Mouse (Mus musculus): ENCODE measurements at regions not wholly inside any gene's neighbourhood (a gene's known extent, or its start where the extent isn't known, plus 50 kb on each side); places are given as distances from the start of the nearest gene placed in this dataset.
A peak's percentile ranks its signal among the peaks of the same experiment; 100 is the strongest.

GRCm38 (mm10) chr15:87200282-87201048 is 343.6 kb upstream of the Fam19a5 start:
- Histone ChIP-seq H3K9ac (no peak overlapping the region), H3K4me3 (replicated peaks) (no peak overlapping the region), H3K9me3 (no peaks in the 10 kb centered on the region), H3K36me3 (replicated peaks) (no peaks in the 10 kb centered on the region), H3K27me3 (no peaks in the 10 kb centered on the region), H3K27ac (peak overlapping the region; percentile 46; the same call in 1 of the 2 replicates), H3K4me2 (peak overlapping the region; percentile 10; the same call in 1 of the 2 replicates), H3K4me1 (peaks cover 29% of the 10 kb centered on the region)
- peak; percentile 55; the same call in 1 of the 2 replicates for ATAC-seq (ENCODE audit: low FRiP score)
- 56% methylated on average over 19 of the region's 19 CpGs for WGBS

GRCm38 (mm10) chr15:87201055-87201454 is 343.0 kb upstream of the Fam19a5 start:
- Histone ChIP-seq H3K27ac (peak overlapping the region; percentile 46; the same call in 1 of the 2 replicates), H3K4me1 (peaks cover 23% of the 10 kb centered on the region), H3K4me3 (replicated peaks) (no peak overlapping the region), H3K36me3 (replicated peaks) (no peaks in the 10 kb centered on the region), H3K27me3 (no peaks in the 10 kb centered on the region), H3K4me2 (peak overlapping the region; percentile 10; the same call in 1 of the 2 replicates), H3K9me3 (no peaks in the 10 kb centered on the region), H3K9ac (no peak overlapping the region)
- 26% methylated on average over 7 of the region's 7 CpGs for WGBS
- ATAC-seq (ENCODE audit: low FRiP score): peak; percentile 33; the same call in 1 of the 2 replicates

GRCm38 (mm10) chr15:87229951-87230350 is 314.1 kb upstream of the Fam19a5 start:
- Histone ChIP-seq H3K4me2 (no peak overlapping the region), H3K9ac (no peak overlapping the region), H3K27me3 (no peaks in the 10 kb centered on the region), H3K27ac (no peak overlapping the region), H3K9me3 (no peaks in the 10 kb centered on the region), H3K36me3 (replicated peaks) (no peaks in the 10 kb centered on the region), H3K4me1 (no peaks in the 10 kb centered on the region), H3K4me3 (replicated peaks) (no peak overlapping the region)
- ATAC-seq (ENCODE audit: low FRiP score): no peak
- WGBS: 64% methylated on average over 3 of the region's 3 CpGs

GRCm38 (mm10) chr15:87236096-87236495 is 308.0 kb upstream of the Fam19a5 start:
- WGBS: 68% methylated on average over 3 of the region's 3 CpGs
- no peaks in the 10 kb centered on the region for H3K27me3 ChIP-seq
- no peaks in the 10 kb centered on the region for H3K36me3 ChIP-seq (replicated peaks)
- no peak for ATAC-seq (ENCODE audit: low FRiP score)
- H3K4me2 ChIP-seq: no peak overlapping the region
- no peaks in the 10 kb centered on the region for H3K9me3 ChIP-seq
- H3K4me3 ChIP-seq (replicated peaks): no peak overlapping the region
- no peaks in the 10 kb centered on the region for H3K4me1 ChIP-seq
- no peak overlapping the region for H3K9ac ChIP-seq
- no peak overlapping the region for H3K27ac ChIP-seq

- Histone ChIP-seq H3K9me3 (no peaks in the 10 kb centered on the region), H3K9ac (no peak overlapping the region), H3K27ac (no peak overlapping the region), H3K4me3 (replicated peaks) (no peak overlapping the region), H3K36me3 (replicated peaks) (no peaks in the 10 kb centered on the region), H3K4me2 (no peak overlapping the region), H3K4me1 (no peaks in the 10 kb centered on the region), H3K27me3 (no peaks in the 10 kb centered on the region)
- ATAC-seq (ENCODE audit: low FRiP score): no peak
- WGBS: 93% methylated on average over 11 of the region's 11 CpGs
Observed at GRCm38 (mm10) chr15:87239057-87239456, 305.0 kb upstream of the Fam19a5 start.

GRCm38 (mm10) chr15:87261497-87261896 is 282.6 kb upstream of the Fam19a5 start:
- Histone ChIP-seq H3K36me3 (replicated peaks) (no peaks in the 10 kb centered on the region), H3K4me1 (peaks cover 2% of the 10 kb centered on the region; the same call in 1 of the 2 replicates), H3K4me2 (no peak overlapping the region), H3K27me3 (no peaks in the 10 kb centered on the region), H3K9ac (no peak overlapping the region), H3K4me3 (replicated peaks) (no peak overlapping the region), H3K27ac (no peak overlapping the region), H3K9me3 (no peaks in the 10 kb centered on the region)
- WGBS: 86% methylated on average over 6 of the region's 6 CpGs
- ATAC-seq (ENCODE audit: low FRiP score): no peak

- Histone ChIP-seq H3K36me3 (replicated peaks) (no peaks in the 10 kb centered on the region), H3K9ac (no peak overlapping the region), H3K4me3 (replicated peaks) (no peak overlapping the region), H3K4me2 (no peak overlapping the region), H3K9me3 (no peaks in the 10 kb centered on the region), H3K27me3 (no peaks in the 10 kb centered on the region), H3K4me1 (no peaks in the 10 kb centered on the region), H3K27ac (no peak overlapping the region)
- no peak for ATAC-seq (ENCODE audit: low FRiP score)
Observed at GRCm38 (mm10) chr15:87264906-87265305, 279.2 kb upstream of the Fam19a5 start.

GRCm38 (mm10) chr15:87290987-87291529 is 253.0 kb upstream of the Fam19a5 start:
- no peak for ATAC-seq (ENCODE audit: low FRiP score)
- H3K4me2 ChIP-seq: no peak overlapping the region
- H3K9me3 ChIP-seq: no peaks in the 10 kb centered on the region
- H3K27me3 ChIP-seq: no peaks in the 10 kb centered on the region
- no peak overlapping the region for H3K27ac ChIP-seq
- H3K9ac ChIP-seq: no peak overlapping the region
- H3K36me3 ChIP-seq (replicated peaks): no peaks in the 10 kb centered on the region
- no peaks in the 10 kb centered on the region; the same call in 1 of the 2 replicates for H3K4me1 ChIP-seq
- no peak overlapping the region for H3K4me3 ChIP-seq (replicated peaks)
- whole genome bisulfite sequencing: 86% methylated on average over 7 of the region's 7 CpGs

- no peaks in the 10 kb centered on the region for H3K4me1 ChIP-seq
- H3K9me3 ChIP-seq: no peaks in the 10 kb centered on the region
- no peak overlapping the region for H3K9ac ChIP-seq
- no peaks in the 10 kb centered on the region for H3K27me3 ChIP-seq
- H3K4me2 ChIP-seq: no peak overlapping the region
- no peaks in the 10 kb centered on the region for H3K36me3 ChIP-seq (replicated peaks)
- ATAC-seq (ENCODE audit: low FRiP score): no peak
- no peak overlapping the region for H3K27ac ChIP-seq
- H3K4me3 ChIP-seq (replicated peaks): no peak overlapping the region
Observed at GRCm38 (mm10) chr15:87319896-87320295, 224.2 kb upstream of the Fam19a5 start.

- H3K4me2 ChIP-seq: no peak overlapping the region
- H3K4me1 ChIP-seq: no peaks in the 10 kb centered on the region
- no peak overlapping the region for H3K27ac ChIP-seq
- no peaks in the 10 kb centered on the region for H3K27me3 ChIP-seq
- WGBS: 80% methylated on average over 12 of the region's 12 CpGs
- H3K36me3 ChIP-seq (replicated peaks): no peaks in the 10 kb centered on the region
- H3K9ac ChIP-seq: no peak overlapping the region
- H3K9me3 ChIP-seq: no peaks in the 10 kb centered on the region
- H3K4me3 ChIP-seq (replicated peaks): no peak overlapping the region
- ATAC-seq (ENCODE audit: low FRiP score): no peak
Observed at GRCm38 (mm10) chr15:87321067-87321985, 222.8 kb upstream of the Fam19a5 start.

GRCm38 (mm10) chr15:87325389-87325788 is 218.7 kb upstream of the Fam19a5 start:
- ATAC-seq (ENCODE audit: low FRiP score): no peak
- H3K9ac ChIP-seq: no peak overlapping the region
- WGBS: 85% methylated on average over 5 of the region's 5 CpGs

GRCm38 (mm10) chr15:87326281-87326680 is 217.8 kb upstream of the Fam19a5 start:
- Histone ChIP-seq H3K4me2 (no peak overlapping the region), H3K4me3 (replicated peaks) (no peak overlapping the region), H3K9me3 (no peaks in the 10 kb centered on the region), H3K4me1 (no peaks in the 10 kb centered on the region), H3K27ac (no peak overlapping the region), H3K9ac (no peak overlapping the region), H3K36me3 (replicated peaks) (no peaks in the 10 kb centered on the region), H3K27me3 (no peaks in the 10 kb centered on the region)
- WGBS: 74% methylated on average over 6 of the region's 6 CpGs
- no peak for ATAC-seq (ENCODE audit: low FRiP score)

More at GRCm38 (mm10) chr15:87325389-87325788, 218.7 kb upstream of the Fam19a5 start:
- no peak overlapping the region for H3K27ac ChIP-seq
- H3K4me1 ChIP-seq: no peaks in the 10 kb centered on the region
- no peak overlapping the region for H3K4me2 ChIP-seq
- H3K27me3 ChIP-seq: no peaks in the 10 kb centered on the region
- no peaks in the 10 kb centered on the region for H3K9me3 ChIP-seq
- H3K36me3 ChIP-seq (replicated peaks): no peaks in the 10 kb centered on the region
- H3K4me3 ChIP-seq (replicated peaks): no peak overlapping the region

Data from forebrain, embryonic 12.5 days (tissue).